Mouse (Mus musculus) MEL (cell line): ENCODE measurements around the gene Sfmbt2. TPM values are rescaled to one million over a fixed set of nuclear protein-coding genes. Genes with fewer than 3 reads are reported as not detected.

ENCODE experiments used
- DNase-seq: peaks from one replicate; pipeline ENCODE4 v3.0.0; 2011; ENCODE audit warnings: low read depth, low spot score
- H3K27ac ChIP-seq: 2 replicates; pipeline ENCODE4 v1.5.1; 2012; ENCODE audit warnings: low read depth, mild to moderate bottlenecking, control low read depth, low read length, moderate library complexity; ENCODE audit not compliant: control insufficient read depth
- H3K27me3 ChIP-seq, 2 experiments: fragments of 150-350 bp in 1 of 2; sonication (generic) in 1 of 2; 2 replicates each; pipeline ENCODE4 v1.6.1; 2012; ENCODE audit warnings: low read length in 2 of 2, mild to moderate bottlenecking in 2 of 2, improper control_type of control experiment in 1 of 2, moderate library complexity in 1 of 2; ENCODE audit not compliant: insufficient read depth in 2 of 2, control insufficient read depth in 1 of 2
- H3K36me3 ChIP-seq, 2 experiments: 2 replicates each; pipeline ENCODE4 v1.6.1; 2012 to 2014; ENCODE audit warnings: low read length in 2 of 2, improper control_type of control experiment in 1 of 2, inconsistent platforms in 1 of 2, mild to moderate bottlenecking in 1 of 2; ENCODE audit not compliant: insufficient read depth in 2 of 2, control insufficient read depth in 1 of 2
- H3K4me1 ChIP-seq, 2 experiments: fragments of 150-350 bp in 1 of 2; sonication (generic) in 1 of 2; 2 replicates each; pipeline ENCODE4 v1.6.1; 2012; ENCODE audit warnings: low read length in 2 of 2, improper control_type of control experiment in 1 of 2, mild to moderate bottlenecking in 1 of 2; ENCODE audit not compliant: insufficient read depth in 2 of 2, control insufficient read depth in 1 of 2
- H3K4me3 ChIP-seq, 2 experiments: fragments of 150-350 bp in 1 of 2; sonication (generic) in 1 of 2; 2 replicates each; pipeline ENCODE4 v1.5.1; 2012; ENCODE audit warnings: low read depth in 2 of 2, low read length in 2 of 2, mild to moderate bottlenecking in 2 of 2, moderate library complexity in 2 of 2, control low read depth in 1 of 2, improper control_type of control experiment in 1 of 2; ENCODE audit not compliant: control insufficient read depth in 1 of 2, insufficient read depth in 1 of 2
- H3K79me2 ChIP-seq: 2 replicates; pipeline ENCODE4 v1.6.1; 2012; ENCODE audit warnings: mild to moderate bottlenecking, low read length, moderate library complexity; ENCODE audit not compliant: control insufficient read depth, poor library complexity, insufficient read depth
- H3K9ac ChIP-seq: 2 replicates; pipeline ENCODE4 v1.6.1; 2012; ENCODE audit warnings: low read depth, mild to moderate bottlenecking, control low read depth, low read length, moderate library complexity; ENCODE audit not compliant: control insufficient read depth, poor library complexity, severe bottlenecking
- H3K9me3 ChIP-seq: fragments of 150-350 bp; sonication (generic); replicated peaks from 2 replicates; pipeline ENCODE4 v1.6.1; 2012; ENCODE audit warnings: mild to moderate bottlenecking, low read length, improper control_type of control experiment, moderate library complexity; ENCODE audit not compliant: insufficient read depth
- BHLHE40 ChIP-seq: IDR thresholded peaks from 2 replicates; pipeline ENCODE4 v1.6.1; 2012; ENCODE audit warnings: low read depth, mild to moderate bottlenecking, inconsistent platforms, low read length, improper control_type of control experiment, borderline replicate concordance
- E2F4 ChIP-seq: IDR thresholded peaks from 2 replicates; pipeline ENCODE4 v1.6.1; 2011; ENCODE audit warnings: low read depth, low read length, improper control_type of control experiment, borderline replicate concordance
- ELF1 ChIP-seq: IDR thresholded peaks from 2 replicates; pipeline ENCODE4 v1.6.1; 2014; ENCODE audit warnings: low read depth, mild to moderate bottlenecking, inconsistent platforms, low read length, improper control_type of control experiment, moderate library complexity
- HCFC1 ChIP-seq: IDR thresholded peaks from 2 replicates; pipeline ENCODE4 v1.6.1; 2012; ENCODE audit warnings: low read depth, mild to moderate bottlenecking, inconsistent platforms, low read length, improper control_type of control experiment, moderate library complexity
- KAT2A ChIP-seq: conservative IDR thresholded peaks from 2 replicates; pipeline ENCODE4 v1.6.1; 2012; ENCODE audit warnings: low read depth, low read length, improper control_type of control experiment, inconsistent platforms
- MAX ChIP-seq: IDR thresholded peaks from 2 replicates; pipeline ENCODE4 v1.6.1; 2011; ENCODE audit warnings: low read length, improper control_type of control experiment
- MAZ ChIP-seq: IDR thresholded peaks from 2 replicates; pipeline ENCODE4 v1.6.1; 2012; ENCODE audit warnings: low read depth, mild to moderate bottlenecking, inconsistent platforms, low read length, improper control_type of control experiment
- MEF2A ChIP-seq: IDR thresholded peaks from 2 replicates; pipeline ENCODE4 v1.6.1; 2014; ENCODE audit warnings: low read depth, mild to moderate bottlenecking, inconsistent platforms, low read length, improper control_type of control experiment; ENCODE audit not compliant: poor library complexity, insufficient replicate concordance, severe bottlenecking; ENCODE audit errors: extremely low read depth
- MXI1 ChIP-seq: IDR thresholded peaks from 2 replicates; pipeline ENCODE4 v1.6.1; 2011; ENCODE audit warnings: mild to moderate bottlenecking, low read depth, low read length, improper control_type of control experiment
- MYB ChIP-seq: IDR thresholded peaks from 2 replicates; pipeline ENCODE4 v1.6.1; 2011; ENCODE audit warnings: mild to moderate bottlenecking, low read depth, low read length, improper control_type of control experiment
- MYC ChIP-seq: IDR thresholded peaks from 2 replicates; pipeline ENCODE4 v1.6.1; 2011; ENCODE audit warnings: low read depth, mild to moderate bottlenecking, low read length, improper control_type of control experiment, moderate library complexity
- NELFE ChIP-seq: IDR thresholded peaks from 2 replicates; pipeline ENCODE4 v1.6.1; 2011; ENCODE audit warnings: low read depth, low read length, improper control_type of control experiment
- POLR2AphosphoS5 ChIP-seq: IDR thresholded peaks from 2 replicates; pipeline ENCODE4 v1.6.1; 2012; ENCODE audit warnings: low read depth, borderline replicate concordance, mild to moderate bottlenecking, inconsistent platforms, low read length, moderate library complexity, mixed read lengths
- RAD21 ChIP-seq: IDR thresholded peaks from 2 replicates; pipeline ENCODE4 v1.6.1; 2011; ENCODE audit warnings: mild to moderate bottlenecking, low read depth, low read length, improper control_type of control experiment
- TBP ChIP-seq: IDR thresholded peaks from 2 replicates; pipeline ENCODE4 v1.8.0; 2011; ENCODE audit warnings: low read depth, low read length, improper control_type of control experiment
- USF1 ChIP-seq: IDR thresholded peaks from 2 replicates; pipeline ENCODE4 v1.6.1; 2014; ENCODE audit warnings: low read depth, mild to moderate bottlenecking, inconsistent platforms, low read length, improper control_type of control experiment, moderate library complexity
- polyA plus RNA-seq, 2 experiments: library from polyadenylated mRNA; stranded (reverse) in 1 of 2; unstranded in 1 of 2; fragments of >175 nt in 1 of 2; fragments of >200 nt in 1 of 2; gene quantifications; 2 replicates each; pipeline versions ENCODE4 v1.2.1 to v1.2.4; 2012; ENCODE audit warnings: low replicate concordance in 2 of 2, low read depth in 1 of 2; ENCODE audit not compliant: insufficient read length in 2 of 2, insufficient read depth in 1 of 2, missing spikeins in 1 of 2
- total RNA-seq: library from RNA; depleted of rRNA; stranded (reverse); fragments of 300-350 nt; gene quantifications from 2 replicates; pipeline ENCODE4 v1.2.3, GENCODE M21; 2012

Gene Sfmbt2
- total and polyA plus RNA-seq, 3 experiments = not detected

DNA sequence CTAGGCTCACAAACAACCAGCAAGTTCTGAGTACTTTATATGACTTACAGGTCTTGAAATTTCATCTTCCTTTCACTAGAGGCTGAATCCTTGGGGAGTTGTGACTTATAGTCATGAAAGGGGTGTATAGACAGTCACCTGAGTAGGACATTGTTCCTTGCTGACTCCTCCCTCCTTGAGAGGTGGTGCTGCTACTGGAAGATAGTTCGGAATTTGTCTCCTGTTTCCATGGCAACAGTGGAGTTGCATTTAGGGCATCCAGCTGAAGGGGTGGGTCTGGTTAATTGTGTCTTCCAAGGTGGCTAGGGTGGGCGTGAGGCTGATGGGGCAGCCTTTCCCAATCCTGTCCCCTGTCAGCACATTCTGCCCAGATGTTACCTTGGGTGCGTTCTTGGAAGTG, 83.3 kb downstream of the Sfmbt2 start:
- H3K4me3 ChIP-seq = no peak overlapping the region
- TF ChIP-seq RAD21 (no peak), TBP (no peak), ELF1 (no peak), NELFE (no peak), MYB (no peak), USF1 (no peak), MEF2A (no peak), E2F4 (no peak), MAZ (no peak), MYC (no peak), MAX (no peak), POLR2AphosphoS5 (no peak), BHLHE40 (no peak)
- no peak overlapping the region for H3K27ac ChIP-seq
- H3K79me2 ChIP-seq = no peaks in the 10 kb centered on the region
- H3K36me3 ChIP-seq = no peaks in the 10 kb centered on the region
- no peaks in the 10 kb centered on the region for H3K9me3 ChIP-seq
- no peaks in the 10 kb centered on the region for H3K4me1 ChIP-seq
- DNase-seq = no peak
- no peaks in the 10 kb centered on the region for H3K27me3 ChIP-seq
- no peak overlapping the region for H3K9ac ChIP-seq

DNA sequence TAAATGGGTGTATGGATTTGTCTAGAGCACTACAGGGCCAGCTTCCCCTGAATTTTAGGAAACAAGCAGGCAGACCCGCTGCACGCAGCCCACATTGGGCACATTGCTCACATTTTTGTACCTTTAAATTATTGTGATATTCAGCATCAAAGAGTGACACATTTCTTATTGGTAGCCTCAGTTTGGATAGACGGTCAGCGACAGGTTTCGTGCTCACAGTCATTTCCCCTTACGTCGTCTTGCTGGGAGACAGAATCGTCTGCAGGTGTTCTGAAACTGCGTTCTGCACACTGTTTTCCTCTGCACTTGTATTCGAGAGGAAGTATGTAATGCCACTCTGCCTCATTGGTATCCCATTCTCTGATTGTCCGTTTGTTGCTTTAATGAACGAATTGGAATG, 88.0 kb downstream of the Sfmbt2 start:
- TF ChIP-seq HCFC1 = no peak
- TF ChIP-seq MXI1 = no peak
- TF ChIP-seq KAT2A = no peak
- TF ChIP-seq, all 39 proteins: peak for 0
- H3K4me3 ChIP-seq = no peak overlapping the region
- H3K27me3 ChIP-seq = no peaks in the 10 kb centered on the region
- no peak overlapping the region for H3K27ac ChIP-seq
- no peaks in the 10 kb centered on the region for H3K9me3 ChIP-seq
- DNase-seq = no peak
- no peaks in the 10 kb centered on the region for H3K36me3 ChIP-seq
- no peaks in the 10 kb centered on the region for H3K79me2 ChIP-seq
- H3K4me1 ChIP-seq = no peaks in the 10 kb centered on the region
- H3K9ac ChIP-seq = no peak overlapping the region

DNA sequence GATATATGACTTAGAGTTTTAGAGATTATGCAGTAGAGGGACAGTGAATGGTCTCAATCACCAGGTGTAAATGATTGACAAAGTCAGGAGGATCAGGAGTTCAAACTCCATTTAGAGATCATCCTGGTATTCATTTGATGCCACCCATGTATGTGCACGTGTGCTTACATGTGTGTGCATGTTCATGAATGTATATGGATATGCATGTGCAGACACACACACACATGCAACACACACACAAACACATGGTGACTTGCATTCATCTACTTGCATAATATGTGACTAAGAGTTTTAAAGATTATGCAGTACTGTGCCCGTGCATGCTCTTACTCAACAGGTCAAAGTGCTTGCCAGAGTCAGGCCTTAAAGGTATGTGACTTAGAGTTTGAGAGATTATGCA, 146.2 kb downstream of the Sfmbt2 start:
- no peak overlapping the region for H3K4me3 ChIP-seq
- no peak overlapping the region for H3K27ac ChIP-seq
- no peaks in the 10 kb centered on the region for H3K36me3 ChIP-seq
- H3K27me3 ChIP-seq = no peaks in the 10 kb centered on the region
- no peak for TF ChIP-seq KAT2A
- TF ChIP-seq E2F4 = no peak
- H3K9me3 ChIP-seq = no peaks in the 10 kb centered on the region
- no peaks in the 10 kb centered on the region for H3K79me2 ChIP-seq
- no peaks in the 10 kb centered on the region for H3K4me1 ChIP-seq
- no peak overlapping the region for H3K9ac ChIP-seq
- no peak for DNase-seq
